Mouse (Mus musculus) spleen, postnatal 14 days (tissue): Measurements from ENCODE around the gene Olfr654.

Experiments
- DNase-seq, 2 experiments: peaks; one replicate each; pipeline ENCODE4 v3.0.0; 2021 to 2022; ENCODE audit warnings: low spot score in 2 of 2

The Olfr654 gene

GRCm38 (mm10) chr7:104586725-104587124, at the start of gene Olfr654:
Gene Olfr654, plus strand, starts transcription at chr7:104587025.
- no peak for DNase-seq

DNA sequence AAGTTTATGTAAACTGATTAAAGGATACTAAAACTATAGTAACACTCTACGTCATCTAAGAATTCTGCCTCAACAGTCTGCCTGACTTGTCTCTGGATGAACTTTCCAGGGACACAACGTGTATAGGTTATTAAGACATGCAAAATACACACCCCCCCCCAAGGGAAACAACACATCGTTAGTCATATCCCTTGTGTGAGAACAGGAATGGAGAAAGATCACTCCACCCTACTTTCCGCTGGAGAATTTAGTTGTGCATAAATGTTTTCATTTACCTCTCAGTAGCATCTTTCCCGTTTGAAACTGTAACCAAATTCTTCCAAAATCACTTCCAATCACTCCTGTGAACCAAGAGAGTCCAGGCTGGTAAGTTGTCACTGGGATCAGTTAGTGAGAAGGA, 37.0 kb upstream of the Olfr654 start, which contains the start of gene Olfr651:
TSS of gene Olfr651 (plus strand) at position 301 of the 400 bp plus-strand sequence.
- no peak for DNase-seq

GRCm38 (mm10) chr7:104552700-104553099, 34.1 kb upstream of the Olfr654 start:
- DNase-seq: no peak

GRCm38 (mm10) chr7:104560601-104561000, 26.2 kb upstream of the Olfr654 start, which contains the start of gene Olfr652:
Gene Olfr652, plus strand, starts transcription at chr7:104560901.
- no peak for DNase-seq

GRCm38 (mm10) chr7:104577014-104577413, 9.8 kb upstream of the Olfr654 start, which contains the start of gene Olfr653:
Gene Olfr653, plus strand, starts transcription at chr7:104577314.
- DNase-seq: no peak

GRCm38 (mm10) chr7:104580846-104581245, 6.0 kb upstream of the Olfr654 start:
- DNase-seq: no peak

DNA sequence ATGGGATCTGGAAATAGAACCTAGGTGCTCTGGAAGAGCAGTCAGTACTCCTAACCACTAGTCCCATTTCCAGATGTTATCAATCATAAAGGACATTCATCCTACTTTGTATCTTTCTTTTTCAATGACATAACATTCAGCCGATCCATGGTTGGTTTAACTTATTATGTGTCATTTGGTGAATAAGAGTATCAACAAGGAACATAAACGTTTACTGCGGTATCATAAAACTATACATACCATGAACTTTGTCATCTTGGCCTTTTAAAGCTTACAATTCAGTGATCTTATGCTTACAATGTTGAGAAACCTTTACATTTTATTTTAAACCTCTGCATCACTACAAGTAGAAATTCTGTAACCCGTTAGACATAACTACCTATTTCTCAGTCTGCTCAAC, 5.4 kb upstream of the Olfr654 start:
- DNase-seq: no peak

- DNase-seq: no peak
Measured at GRCm38 (mm10) chr7:104588274-104588673, 1.4 kb downstream of the Olfr654 start.

DNA sequence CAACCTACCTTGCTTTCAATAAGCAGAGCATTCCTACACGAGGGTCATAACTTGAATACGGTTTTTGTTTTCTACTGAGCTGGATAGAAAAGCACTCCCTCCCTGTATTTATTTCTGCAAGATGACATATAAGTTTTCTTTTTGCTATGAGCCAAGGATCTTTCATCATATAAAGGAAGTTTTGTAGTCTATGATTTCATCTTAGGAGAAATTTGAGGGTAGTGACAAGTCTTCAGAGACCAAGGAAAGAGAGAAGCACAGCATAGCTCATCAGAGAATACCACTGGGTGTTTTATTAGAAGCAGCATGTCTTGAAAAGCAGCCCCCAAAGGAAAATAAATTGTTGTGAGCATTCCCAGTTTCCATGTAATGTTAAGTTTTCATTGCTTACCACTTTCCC, 14.9 kb downstream of the Olfr654 start, which contains the start of gene Olfr655:
TSS of gene Olfr655 (minus strand) at position 101 of the 400 bp plus-strand sequence.
- DNase-seq: no peak

- DNase-seq: peak; percentile 11 to 40
Measured at GRCm38 (mm10) chr7:104603173-104603572, 16.3 kb downstream of the Olfr654 start.

- no peak for DNase-seq
Measured at GRCm38 (mm10) chr7:104604727-104605126, 17.9 kb downstream of the Olfr654 start.

DNA sequence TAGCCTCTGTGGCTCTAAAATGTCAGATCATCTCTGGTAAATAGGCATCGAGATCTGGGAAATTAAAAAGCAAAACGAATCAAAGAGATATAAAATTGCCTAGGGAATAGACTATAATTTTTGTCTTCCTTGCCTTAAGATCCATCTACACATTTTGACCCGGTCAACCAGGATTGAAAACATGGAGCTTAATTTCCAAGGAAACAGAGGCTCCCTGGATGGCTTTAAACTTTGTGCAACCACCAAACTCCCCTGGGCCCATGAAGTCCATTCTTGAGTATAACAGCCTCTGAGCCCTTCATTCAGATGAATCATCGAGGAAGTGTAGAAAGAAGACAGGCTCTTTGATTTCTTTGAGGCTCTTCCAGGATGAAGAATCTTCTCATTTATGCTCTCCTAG, 26.8 kb downstream of the Olfr654 start, which contains the start of gene Olfr656:
TSS of gene Olfr656 (plus strand) at position 301 of the 400 bp plus-strand sequence.
- DNase-seq: no peak

- DNase-seq: no peak
Measured at GRCm38 (mm10) chr7:104624494-104624893, 37.7 kb downstream of the Olfr654 start, which contains the start of gene Olfr657. Gene Olfr657, plus strand, starts transcription at chr7:104624794.
